Mouse (Mus musculus) c-Kit-positive CD71-positive TER-119-positive erythroid progenitor cells, embryonic 14.5 days (primary cell): ENCODE measurements around the gene Vim.
"Not testable (repeated sequence)": the region's sequence is repeated elsewhere in the genome, so short reads cannot be mapped to it uniquely, and the experiment has no call there.

ENCODE experiments used
- DNase-seq: peaks from one replicate; pipeline ENCODE4 v3.0.0-alpha.2; 2013; ENCODE audit warnings: low spot score

Vim gene

DNA sequence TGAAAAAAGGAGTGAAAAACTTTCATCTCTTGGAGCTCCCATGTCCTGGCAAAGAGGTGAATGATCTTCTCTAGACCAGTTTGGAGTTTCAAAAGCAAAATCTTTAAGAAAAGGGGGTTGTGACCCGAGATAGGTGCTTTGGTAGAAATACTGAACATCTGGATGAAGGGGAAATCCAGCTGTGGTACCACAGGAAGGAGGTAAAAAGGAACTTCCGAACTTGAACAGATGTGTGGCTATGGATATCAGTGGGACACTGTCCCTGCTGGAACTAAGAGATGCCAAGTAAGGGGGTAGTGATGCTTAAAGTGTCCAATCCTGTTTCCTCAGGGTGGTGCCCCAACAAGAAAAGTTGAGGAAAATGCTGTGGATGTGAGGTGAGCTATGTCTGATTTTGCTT lies 3.6 kb upstream of the Vim start:
- DNase-seq = no peak

DNA sequence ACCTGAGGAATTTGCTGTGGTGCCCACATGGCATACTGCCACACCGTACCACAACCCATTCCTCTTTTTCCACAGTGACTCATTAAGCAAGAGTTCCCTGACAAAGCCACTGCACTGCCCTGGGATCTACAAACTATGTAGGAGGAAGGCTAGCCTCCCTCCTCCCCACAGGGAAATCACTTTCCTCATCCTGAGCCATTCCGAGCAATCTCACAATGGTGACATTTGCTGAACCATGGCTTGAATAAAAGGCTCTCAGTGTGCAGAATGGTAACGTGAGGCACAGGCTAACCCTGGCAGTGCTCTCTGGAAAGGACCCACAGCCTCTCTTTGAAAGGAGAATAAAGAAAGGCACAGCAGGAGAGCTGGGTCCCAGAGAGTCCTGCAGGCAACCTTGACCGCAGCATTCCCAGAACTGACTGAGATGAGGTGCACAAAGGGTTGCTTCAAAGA lies 1.6 kb upstream of the Vim start:
- no peak for DNase-seq

DNA sequence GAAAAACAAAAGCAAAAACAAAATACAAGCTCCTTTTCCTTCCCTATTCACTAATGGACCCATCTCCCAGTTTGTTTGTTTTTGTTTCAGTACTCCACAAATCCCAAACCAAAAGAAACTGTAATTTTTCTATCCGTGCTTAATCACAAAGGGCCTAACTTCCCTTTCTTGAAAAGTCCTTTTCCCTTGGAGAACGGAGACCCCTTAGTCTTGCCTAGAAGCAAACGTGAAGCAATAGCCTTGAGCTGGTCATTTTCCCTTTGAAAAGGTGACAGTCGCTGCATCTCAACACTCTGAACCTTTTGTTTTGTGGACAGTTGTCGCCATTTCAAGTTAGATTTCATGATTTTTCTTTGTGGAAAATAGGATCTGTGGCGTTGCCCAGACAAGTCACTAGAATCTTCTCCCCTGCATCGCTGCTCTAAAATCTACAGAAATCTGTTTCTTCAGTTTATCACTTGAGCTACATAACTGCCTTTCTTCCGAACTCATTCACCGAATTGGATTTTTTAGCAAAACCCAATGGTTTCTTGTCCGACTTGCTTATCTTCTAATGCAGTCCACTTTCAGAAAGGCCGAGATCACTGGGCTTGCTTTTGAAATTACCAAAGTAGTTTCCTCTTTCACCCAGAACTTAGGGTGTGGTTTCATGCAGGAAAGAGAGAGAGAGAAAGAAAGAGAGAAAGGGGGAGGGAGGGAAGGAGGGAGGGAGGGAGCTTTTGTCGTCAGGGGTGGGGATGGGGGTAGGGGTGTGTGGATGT lies 900 bp upstream of the Vim start:
- no peak for DNase-seq

DNA sequence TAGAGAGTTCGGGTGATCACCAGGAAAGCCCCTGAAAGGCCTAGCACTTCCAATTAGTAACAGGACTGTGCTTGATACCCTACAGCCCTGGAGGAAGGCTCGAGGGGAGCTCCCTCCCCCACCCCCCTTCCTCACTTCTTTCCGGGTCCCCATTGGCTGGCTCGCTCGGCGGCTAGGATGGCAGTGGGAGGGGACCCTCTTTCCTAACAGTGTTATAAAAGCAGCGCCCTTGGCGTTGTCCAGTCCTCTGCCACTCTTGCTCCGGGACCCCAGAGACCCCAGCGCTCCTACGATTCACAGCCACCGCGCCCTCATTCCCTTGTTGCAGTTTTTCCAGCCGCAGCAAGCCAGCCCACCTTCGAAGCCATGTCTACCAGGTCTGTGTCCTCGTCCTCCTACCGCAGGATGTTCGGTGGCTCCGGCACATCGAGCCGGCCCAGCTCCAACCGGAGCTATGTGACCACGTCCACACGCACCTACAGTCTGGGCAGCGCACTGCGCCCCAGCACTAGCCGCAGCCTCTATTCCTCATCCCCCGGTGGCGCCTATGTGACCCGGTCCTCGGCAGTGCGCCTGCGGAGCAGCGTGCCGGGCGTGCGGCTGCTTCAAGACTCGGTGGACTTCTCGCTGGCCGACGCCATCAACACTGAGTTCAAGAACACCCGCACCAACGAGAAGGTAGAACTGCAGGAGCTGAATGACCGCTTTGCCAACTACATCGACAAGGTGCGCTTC lies 506 bp downstream of the Vim start:
- no peak for DNase-seq

DNA sequence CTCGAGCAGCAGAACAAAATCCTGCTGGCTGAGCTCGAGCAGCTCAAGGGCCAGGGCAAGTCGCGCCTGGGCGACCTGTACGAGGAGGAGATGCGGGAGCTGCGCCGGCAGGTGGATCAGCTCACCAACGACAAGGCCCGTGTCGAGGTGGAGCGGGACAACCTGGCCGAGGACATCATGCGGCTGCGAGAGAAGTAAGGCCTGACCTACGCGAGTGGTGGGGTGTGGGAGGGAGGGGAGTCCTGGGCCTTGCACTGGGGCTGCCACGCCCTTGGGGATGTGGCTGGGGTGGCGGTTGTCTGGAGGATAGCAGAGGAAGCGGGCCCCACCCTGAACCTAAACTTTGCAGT lies 1.0 kb downstream of the Vim start:
- no peak for DNase-seq

DNA sequence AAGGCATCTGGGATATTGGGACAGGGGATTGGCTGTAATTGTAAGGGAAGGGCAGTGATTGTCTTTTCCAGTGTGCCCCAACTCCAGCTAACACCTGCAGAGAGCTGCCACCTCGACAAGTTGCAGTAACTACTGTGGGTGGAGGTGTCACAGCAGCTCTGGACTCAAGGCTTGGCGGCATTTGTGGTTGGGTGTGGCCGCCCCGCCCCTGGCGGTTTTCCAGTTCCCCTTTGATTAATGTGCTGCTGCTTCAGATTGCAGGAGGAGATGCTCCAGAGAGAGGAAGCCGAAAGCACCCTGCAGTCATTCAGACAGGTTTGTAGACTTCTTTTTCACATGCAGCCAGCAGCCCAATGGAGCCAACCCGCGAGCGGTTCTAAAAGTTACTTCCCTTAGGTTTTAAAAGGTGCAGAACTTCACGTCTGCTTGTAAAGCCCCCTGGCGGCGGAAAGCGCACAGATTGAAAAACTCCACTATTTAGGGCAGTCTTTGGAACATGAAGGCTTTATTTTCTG lies 1.6 kb downstream of the Vim start:
- DNase-seq = peak; percentile 42

DNA sequence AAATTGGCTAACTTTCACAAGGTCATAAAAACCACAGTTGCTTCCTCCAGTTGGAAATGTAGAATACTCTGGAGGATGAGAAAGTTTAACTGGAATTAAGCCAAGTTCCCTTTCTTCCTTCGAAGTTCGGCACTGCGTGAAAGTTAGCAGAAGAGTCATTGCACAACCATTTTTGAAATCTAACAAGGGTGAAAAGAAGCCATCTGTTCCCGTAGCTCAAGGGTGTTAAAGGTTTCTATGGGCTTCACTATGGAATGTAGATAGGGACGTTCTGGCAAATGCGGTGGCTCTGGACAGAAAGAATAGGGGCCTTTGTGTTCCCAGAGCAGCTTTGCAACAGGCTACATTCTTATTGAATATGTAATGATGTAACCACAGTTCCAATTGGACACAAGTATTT lies 2.2 kb downstream of the Vim start:
- DNase-seq = no peak

DNA sequence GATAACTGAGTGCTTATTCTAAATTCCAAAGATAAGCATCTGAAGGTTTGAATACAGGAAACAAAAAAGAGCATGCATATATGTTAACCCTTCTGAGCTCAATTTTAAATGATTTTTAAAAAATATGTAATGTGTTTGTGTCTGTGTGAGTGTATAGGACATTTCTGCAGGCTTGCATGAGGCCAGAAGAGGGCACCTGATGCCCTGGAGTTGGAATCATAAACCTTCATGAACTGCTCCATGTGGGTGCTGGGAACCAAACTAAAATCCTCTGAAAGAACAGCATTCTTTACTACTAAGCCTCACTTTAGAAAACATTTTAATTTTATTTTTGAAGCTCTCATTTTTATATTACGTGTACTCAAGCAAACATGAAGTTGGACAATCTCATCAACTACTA lies 3.7 kb downstream of the Vim start:
- no peak for DNase-seq

DNA sequence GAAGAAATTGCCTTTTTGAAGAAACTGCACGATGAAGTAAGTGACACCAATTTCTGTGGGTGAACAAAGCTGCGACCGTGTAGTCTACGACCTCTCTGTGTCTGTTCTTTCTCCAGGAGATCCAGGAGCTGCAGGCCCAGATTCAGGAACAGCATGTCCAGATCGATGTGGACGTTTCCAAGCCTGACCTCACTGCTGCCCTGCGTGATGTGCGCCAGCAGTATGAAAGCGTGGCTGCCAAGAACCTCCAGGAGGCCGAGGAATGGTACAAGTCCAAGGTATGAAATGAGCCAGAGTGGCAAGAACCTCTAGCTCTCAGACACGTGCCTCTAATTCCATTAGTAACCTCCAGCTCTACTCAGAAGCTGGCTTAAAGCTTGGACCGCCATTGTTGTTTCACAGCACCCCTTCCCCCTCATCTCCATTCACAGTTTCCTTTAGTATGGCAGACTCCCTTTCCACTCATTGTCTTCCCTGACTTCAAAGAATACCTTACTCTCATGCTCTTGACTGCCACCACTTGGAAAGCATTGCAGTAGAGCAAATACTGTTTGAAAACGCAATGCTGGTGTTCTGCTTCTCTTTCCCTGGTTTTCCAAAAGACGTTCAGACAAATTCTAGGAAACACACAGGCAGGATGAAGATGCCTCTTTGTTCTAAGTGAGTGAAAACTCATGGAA lies 4.9 kb downstream of the Vim start:
- DNase-seq = no peak

DNA sequence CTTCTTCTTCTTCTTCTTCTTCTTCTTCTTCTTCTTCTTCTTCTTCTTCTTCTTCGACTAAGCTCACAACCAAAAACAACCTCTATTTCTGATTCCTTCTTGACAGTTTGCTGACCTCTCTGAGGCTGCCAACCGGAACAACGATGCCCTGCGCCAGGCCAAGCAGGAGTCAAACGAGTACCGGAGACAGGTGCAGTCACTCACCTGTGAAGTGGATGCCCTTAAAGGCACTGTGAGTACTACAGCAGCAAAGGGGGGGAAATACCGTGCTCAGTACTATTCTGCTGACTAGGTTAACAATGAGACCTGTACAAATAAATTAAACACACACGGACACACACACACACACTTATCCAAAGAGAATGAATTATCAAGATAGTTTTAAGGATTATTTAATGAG lies 5.6 kb downstream of the Vim start:
- no peak for DNase-seq

DNA sequence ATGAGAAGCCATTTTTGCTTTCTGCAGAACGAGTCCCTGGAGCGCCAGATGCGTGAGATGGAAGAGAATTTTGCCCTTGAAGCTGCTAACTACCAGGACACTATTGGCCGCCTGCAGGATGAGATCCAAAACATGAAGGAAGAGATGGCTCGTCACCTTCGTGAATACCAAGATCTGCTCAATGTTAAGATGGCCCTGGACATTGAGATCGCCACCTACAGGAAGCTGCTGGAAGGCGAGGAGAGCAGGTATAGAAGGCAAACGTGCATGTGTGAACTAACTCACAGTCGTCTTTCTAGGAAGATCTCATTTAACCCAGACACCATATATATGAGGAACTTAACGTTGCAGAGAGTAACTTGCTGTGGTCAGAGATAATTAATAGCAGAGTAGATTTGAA lies 6.3 kb downstream of the Vim start:
- no peak for DNase-seq

DNA sequence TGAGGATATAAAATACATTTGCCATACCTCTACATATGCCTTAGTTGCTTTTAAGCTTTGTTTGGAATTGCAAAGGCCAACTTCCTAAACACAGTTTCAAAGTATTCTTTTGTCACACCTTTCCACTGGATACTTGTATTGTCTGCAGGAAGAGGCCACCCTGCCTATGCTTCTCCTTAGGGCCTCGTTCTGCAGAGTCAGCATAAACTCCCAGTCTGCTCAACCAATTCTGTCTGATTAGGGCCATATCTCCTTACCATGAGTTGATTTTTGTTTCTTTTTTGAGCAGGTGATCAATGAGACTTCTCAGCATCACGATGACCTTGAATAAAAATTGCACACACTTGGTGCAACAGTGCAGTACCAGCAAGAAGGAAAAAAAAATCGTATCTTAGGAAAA lies 8.5 kb downstream of the Vim start:
- DNase-seq = no peak

DNA sequence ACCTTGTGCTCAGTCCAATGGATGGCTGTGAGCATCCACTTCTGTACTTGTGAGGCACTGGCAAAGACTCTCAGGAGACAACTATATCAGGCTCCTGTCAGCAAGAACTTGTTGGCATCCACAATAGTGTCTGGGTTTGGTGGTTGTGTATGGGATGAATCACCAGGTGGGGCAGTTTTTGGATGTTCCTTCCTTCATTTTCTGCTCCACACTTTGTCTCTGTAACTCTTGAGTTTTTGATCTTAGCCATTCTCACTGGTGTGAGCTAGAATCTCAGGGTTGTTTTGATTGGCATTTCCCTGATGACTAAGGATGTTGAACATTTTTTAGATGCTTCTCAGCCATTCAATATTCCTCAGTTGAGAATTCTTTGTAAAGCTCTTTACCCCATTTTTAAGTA lies 10.0 kb downstream of the Vim start:
- DNase-seq = not testable (repeated sequence)

DNA sequence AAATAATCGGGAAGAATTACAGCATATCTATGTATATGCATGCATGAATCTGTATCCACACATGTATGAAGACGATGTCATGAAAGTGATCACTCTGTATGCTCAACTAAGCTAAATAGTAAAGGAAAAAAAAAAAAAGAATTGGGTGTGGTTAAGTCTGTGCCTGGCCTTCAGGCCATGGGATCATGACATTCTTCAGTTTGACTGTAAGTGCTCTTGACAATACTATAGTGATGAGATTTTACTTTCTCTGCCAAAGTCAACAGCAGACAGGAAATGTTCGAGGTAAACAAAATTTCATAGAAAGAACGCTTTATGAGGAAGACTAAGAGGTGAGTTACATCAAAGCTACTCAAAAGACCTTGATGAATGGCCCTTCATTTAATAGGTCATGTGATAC lies 19.6 kb downstream of the Vim start:
- no peak for DNase-seq

DNA sequence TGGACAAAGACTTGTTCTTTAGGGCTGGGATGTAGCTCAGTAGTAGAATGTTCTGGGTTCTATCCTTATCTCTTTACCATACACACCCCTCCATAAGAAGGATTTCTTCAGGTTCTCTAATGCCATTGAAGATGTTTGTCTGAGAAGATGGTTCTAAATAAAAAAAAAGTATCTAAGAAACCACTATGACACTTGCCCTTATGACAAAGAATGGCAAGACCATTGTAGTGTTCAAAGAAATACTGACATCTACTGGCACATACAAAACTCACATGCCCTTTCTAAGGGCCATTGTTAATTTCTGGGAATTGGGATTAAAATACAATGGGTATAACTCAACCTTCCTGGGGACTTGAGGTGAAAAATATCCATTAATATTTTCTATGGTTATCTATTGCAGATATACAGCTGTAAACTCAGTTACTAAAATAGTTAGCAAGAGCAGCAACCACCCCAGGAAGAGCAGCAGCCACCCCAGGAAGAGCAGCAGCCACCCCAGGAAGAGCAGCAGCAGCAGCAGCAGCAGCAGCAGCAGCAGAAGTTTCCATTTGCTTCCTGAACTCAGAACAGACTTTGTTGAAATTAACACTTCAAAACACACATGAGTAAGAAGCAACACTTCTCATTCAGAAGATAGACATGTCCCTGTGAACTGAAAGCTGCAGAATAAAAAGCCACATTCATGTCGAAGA lies 23.4 kb downstream of the Vim start:
- no peak for DNase-seq

DNA sequence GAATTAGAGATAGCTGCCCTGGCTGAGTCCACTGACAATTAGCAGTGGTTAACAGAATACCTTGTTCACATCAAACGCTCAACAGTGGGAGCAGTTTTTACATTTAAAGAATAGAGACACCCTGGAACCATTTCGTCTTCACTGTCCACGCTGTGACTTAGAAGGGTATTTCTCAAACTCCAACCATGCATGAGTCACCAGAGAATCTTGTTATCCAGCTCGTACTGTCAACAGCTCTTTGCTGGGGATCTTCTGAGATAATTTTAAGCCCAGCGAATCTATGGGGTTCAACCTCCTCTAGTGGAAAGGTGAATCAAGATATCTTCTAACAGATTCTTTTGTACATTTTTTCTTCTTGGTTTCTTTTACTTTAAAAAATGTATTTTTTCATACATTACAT lies 24.4 kb downstream of the Vim start:
- no peak for DNase-seq

DNA sequence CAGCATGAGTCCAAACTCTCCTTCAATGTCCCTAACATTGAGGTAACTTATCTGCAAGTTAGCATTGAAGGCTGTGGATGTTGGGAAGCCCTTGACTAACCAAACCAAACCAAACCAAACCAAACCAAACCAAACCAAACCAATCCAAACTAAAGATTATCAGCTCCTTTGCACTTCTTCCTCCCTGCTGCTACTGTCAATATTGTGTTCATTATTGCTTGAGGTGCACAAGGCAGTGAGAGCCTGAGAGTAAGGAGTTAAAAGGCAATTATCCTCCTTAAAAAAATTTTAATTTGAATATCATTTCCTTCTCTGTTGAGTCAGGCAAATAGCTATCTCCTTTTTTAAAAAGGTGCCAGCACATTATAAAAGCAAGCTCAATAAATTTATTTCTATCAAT lies 29.4 kb downstream of the Vim start:
- no peak for DNase-seq

DNA sequence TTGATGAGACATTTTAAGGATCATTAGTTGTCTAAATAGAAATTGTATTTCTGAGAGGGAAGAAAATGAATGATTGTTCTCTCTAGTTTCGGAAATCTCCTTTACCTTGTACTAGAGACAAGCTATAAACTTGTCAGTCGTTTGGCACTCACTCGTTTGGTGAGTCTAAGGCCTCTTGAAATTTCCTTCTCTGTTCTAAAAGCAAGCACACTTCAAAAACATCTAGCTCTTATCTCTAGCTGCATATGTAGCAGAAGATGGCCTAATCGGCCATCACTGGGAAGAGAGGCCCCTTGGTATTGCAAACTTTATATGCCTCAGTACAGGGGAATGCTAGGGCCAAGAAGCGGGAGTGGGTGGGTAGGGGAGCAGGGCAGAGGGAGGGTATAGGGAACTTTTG lies 29.9 kb downstream of the Vim start:
- DNase-seq = peak; percentile 48

DNA sequence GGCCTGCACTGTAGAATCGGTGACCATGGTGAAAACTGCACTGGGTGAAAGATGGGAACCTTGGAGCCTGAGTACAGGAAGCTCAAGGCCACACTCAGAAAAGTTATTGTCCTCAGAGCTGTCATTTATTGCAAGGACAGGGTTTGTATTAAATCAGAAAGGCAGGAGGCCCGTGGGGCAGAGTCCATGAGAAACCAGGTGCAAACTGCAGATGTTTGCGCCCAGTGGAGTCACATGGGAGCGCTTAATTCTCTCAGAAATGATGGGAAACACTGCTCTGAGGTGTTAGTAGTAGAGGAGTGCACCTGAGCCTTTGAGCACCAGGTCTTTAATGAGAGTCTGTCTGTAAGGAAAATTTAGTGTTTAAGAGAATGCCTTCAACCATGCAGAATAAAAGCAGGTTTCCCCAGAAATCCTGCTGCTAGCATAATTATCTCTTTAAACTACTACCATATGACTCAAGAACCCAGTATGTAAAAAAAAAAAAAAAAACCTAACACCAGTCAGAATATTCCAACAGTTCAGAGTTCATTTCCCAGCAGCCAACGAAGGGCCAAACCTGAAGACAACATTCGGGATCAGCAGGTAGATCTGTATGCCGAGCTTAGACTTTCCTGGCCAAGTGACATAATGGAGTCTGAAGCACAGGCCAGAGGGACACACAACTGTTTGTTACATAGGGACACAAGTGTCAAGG lies 56.6 kb downstream of the Vim start:
- no peak for DNase-seq
